Mouse (Mus musculus) right cerebral cortex, postnatal 10 days (tissue): Measurements from ENCODE around the gene Usp1.
"Not testable (repeated sequence)": the region's sequence is repeated elsewhere in the genome, so short reads cannot be mapped to it uniquely, and the experiment has no call there.

Experiments
- DNase-seq, 2 experiments: peaks; one replicate each; pipeline ENCODE4 v3.0.0; 2021; ENCODE audit warnings: low spot score in 2 of 2

The Usp1 gene

GRCm38 (mm10) chr4:98979976-98980375, 56.4 kb downstream of the Usp1 start:
- not testable (repeated sequence) for DNase-seq

- DNase-seq, result no peak
These were observed 61.1 kb downstream of the Usp1 start for GRCm38 (mm10) chr4:98984701-98985100.
